Mouse (Mus musculus) erythroblast, embryonic 14.5 days (primary cell): Measurements from ENCODE around the gene Olfr1333. TPM values are rescaled to one million over a fixed set of nuclear protein-coding genes. Genes with fewer than 3 reads are reported as not detected.
"Not testable (repeated sequence)": the region's sequence is repeated elsewhere in the genome, so short reads cannot be mapped to it uniquely, and the experiment has no call there.

Experiments used
- H3K27me3 ChIP-seq: 2 replicates; pipeline ENCODE4 v1.6.1; 2012; ENCODE audit warnings: inconsistent platforms; ENCODE audit not compliant: control insufficient read depth
- H3K36me3 ChIP-seq: 2 replicates; pipeline ENCODE4 v1.6.1; 2012; ENCODE audit warnings: mild to moderate bottlenecking, inconsistent platforms; ENCODE audit not compliant: control insufficient read depth
- H3K4me1 ChIP-seq: 2 replicates; pipeline ENCODE4 v1.6.1; 2012; ENCODE audit warnings: inconsistent platforms; ENCODE audit not compliant: control insufficient read depth
- H3K4me3 ChIP-seq: replicated peaks from 2 replicates; pipeline ENCODE3; 2012; ENCODE audit warnings: moderate library complexity, mild to moderate bottlenecking, inconsistent platforms
- H3K9me3 ChIP-seq: 2 replicates; pipeline ENCODE4 v1.6.1; 2012; ENCODE audit warnings: low read length, inconsistent platforms, mixed read lengths; ENCODE audit not compliant: control insufficient read depth
- GATA1 ChIP-seq: IDR thresholded peaks from 2 replicates; pipeline ENCODE4 v1.6.1; 2012; ENCODE audit warnings: low read length, inconsistent platforms, mixed read lengths
- TAL1 ChIP-seq: IDR thresholded peaks from 3 replicates; pipeline ENCODE4 v1.6.1; 2012; ENCODE audit warnings: low read length, inconsistent platforms, mixed read lengths
- polyA plus RNA-seq: library from polyadenylated mRNA; stranded (reverse); fragments of >175 nt; gene quantifications from 2 replicates; pipeline ENCODE4 v1.2.3, GENCODE M21; 2012

The Olfr1333 gene
- polyA plus RNA-seq, result not detected in 2 replicates

GRCm38 (mm10) chr4:118836179-118836578 lies at the start of gene Olfr1333:
Olfr1333 (minus strand) TSS chr4:118836279.
- Histone ChIP-seq H3K36me3 (no peaks in the 10 kb centered on the region), H3K27me3 (no peaks in the 10 kb centered on the region), H3K4me3 (no peak within 1 kb of the TSS), H3K9me3 (no peaks in the 10 kb centered on the region), H3K4me1 (no peaks in the 10 kb centered on the region)
- TF ChIP-seq TAL1 (no peak), GATA1 (no peak)

GRCm38 (mm10) chr4:118867566-118867965 lies 31.5 kb upstream of the Olfr1333 start:
- Histone ChIP-seq H3K9me3 (no peaks in the 10 kb centered on the region), H3K4me3 (no peak overlapping the region), H3K4me1 (no peaks in the 10 kb centered on the region), H3K27me3 (no peaks in the 10 kb centered on the region), H3K36me3 (no peaks in the 10 kb centered on the region)
- TF ChIP-seq GATA1, result no peak
- TF ChIP-seq TAL1, result no peak

- no peak for TF ChIP-seq TAL1
- no peak for TF ChIP-seq GATA1
- H3K36me3 ChIP-seq, result no peaks in the 10 kb centered on the region
- H3K27me3 ChIP-seq, result no peaks in the 10 kb centered on the region
- no peaks in the 10 kb centered on the region for H3K9me3 ChIP-seq
- H3K4me3 ChIP-seq, result no peak within 1 kb of the TSS
- H3K4me1 ChIP-seq, result no peaks in the 10 kb centered on the region
Measured at GRCm38 (mm10) chr4:118864349-118864748, 28.3 kb upstream of the Olfr1333 start, which contains the start of gene Olfr1331. Olfr1331 (plus strand) TSS chr4:118864649.

GRCm38 (mm10) chr4:118862704-118863103 lies 26.6 kb upstream of the Olfr1333 start:
- Histone ChIP-seq H3K4me3 (no peak overlapping the region), H3K9me3 (no peaks in the 10 kb centered on the region), H3K27me3 (no peaks in the 10 kb centered on the region), H3K36me3 (no peaks in the 10 kb centered on the region), H3K4me1 (no peaks in the 10 kb centered on the region)
- TF ChIP-seq TAL1, result no peak
- no peak for TF ChIP-seq GATA1

GRCm38 (mm10) chr4:118861791-118862190 lies 25.7 kb upstream of the Olfr1333 start:
- no peaks in the 10 kb centered on the region for H3K27me3 ChIP-seq

GRCm38 (mm10) chr4:118818921-118819320 lies 17.2 kb downstream of the Olfr1333 start:
- Histone ChIP-seq H3K4me1 (no peaks in the 10 kb centered on the region), H3K4me3 (no peak overlapping the region), H3K36me3 (no peaks in the 10 kb centered on the region), H3K9me3 (no peaks in the 10 kb centered on the region), H3K27me3 (no peaks in the 10 kb centered on the region)
- TF ChIP-seq TAL1, result no peak
- no peak for TF ChIP-seq GATA1

More at GRCm38 (mm10) chr4:118861791-118862190, 25.7 kb upstream of the Olfr1333 start:
- Histone ChIP-seq H3K4me1 (no peaks in the 10 kb centered on the region), H3K36me3 (no peaks in the 10 kb centered on the region), H3K9me3 (no peaks in the 10 kb centered on the region), H3K4me3 (no peak overlapping the region)
- no peak for TF ChIP-seq TAL1
- no peak for TF ChIP-seq GATA1

GRCm38 (mm10) chr4:118809844-118810243 lies 26.2 kb downstream of the Olfr1333 start, which contains the start of gene Olfr1335:
Olfr1335 (minus strand) TSS chr4:118809944.
- H3K9me3 ChIP-seq, result no peaks in the 10 kb centered on the region
- H3K27me3 ChIP-seq, result no peaks in the 10 kb centered on the region
- H3K4me1 ChIP-seq, result no peaks in the 10 kb centered on the region
- H3K36me3 ChIP-seq, result no peaks in the 10 kb centered on the region
- no peak for TF ChIP-seq GATA1
- no peak for TF ChIP-seq TAL1
- no peak within 1 kb of the TSS for H3K4me3 ChIP-seq

GRCm38 (mm10) chr4:118792796-118793195 lies 43.3 kb downstream of the Olfr1333 start:
- H3K36me3 ChIP-seq, H3K9me3 ChIP-seq, H3K4me1 ChIP-seq, H3K27me3 ChIP-seq, H3K4me3 ChIP-seq: not testable (repeated sequence)

- no peak for TF ChIP-seq TAL1
- no peak for TF ChIP-seq GATA1
- H3K36me3 ChIP-seq, result no peaks in the 10 kb centered on the region
- no peaks in the 10 kb centered on the region for H3K9me3 ChIP-seq
- no peaks in the 10 kb centered on the region for H3K27me3 ChIP-seq
- H3K4me1 ChIP-seq, result no peaks in the 10 kb centered on the region
- H3K4me3 ChIP-seq, result no peak within 1 kb of the TSS
Measured at GRCm38 (mm10) chr4:118782486-118782885, 53.6 kb downstream of the Olfr1333 start, which contains the start of gene Olfr1337. Olfr1337 (minus strand) TSS chr4:118782586.

Other genes starting within 250 kb of the Olfr1333 start
- 0.17 and 0.32 TPM in 2 replicates for gene Cfap57, start 215.5 kb downstream of the Olfr1333 start, polyA plus RNA-seq
- 0.83 and 1.8 TPM in 2 replicates for gene Ebna1bp2, start 215.5 kb downstream of the Olfr1333 start, polyA plus RNA-seq
- gene Olfr62, start 177.3 kb downstream of the Olfr1333 start, polyA plus RNA-seq, result not detected in 2 replicates
- gene Olfr1342, start 143.5 kb downstream of the Olfr1333 start, polyA plus RNA-seq, result not detected in 2 replicates
- not detected in 2 replicates for gene Olfr1341, start 132.8 kb downstream of the Olfr1333 start, polyA plus RNA-seq
- not detected in 2 replicates for gene Olfr1340, start 116.1 kb downstream of the Olfr1333 start, polyA plus RNA-seq
- not detected in 2 replicates for gene Olfr1339, start 104.1 kb downstream of the Olfr1333 start, polyA plus RNA-seq
- gene Olfr1338, start 77.5 kb downstream of the Olfr1333 start, polyA plus RNA-seq, result not detected in 2 replicates
- not detected in 2 replicates for gene Olfr1337, start 53.7 kb downstream of the Olfr1333 start, polyA plus RNA-seq
- not detected in 2 replicates for gene Olfr1335, start 26.3 kb downstream of the Olfr1333 start, polyA plus RNA-seq
- not detected in 2 replicates for gene Olfr1331, start 28.4 kb upstream of the Olfr1333 start, polyA plus RNA-seq
- not detected in 2 replicates for gene Olfr1330, start 52.3 kb upstream of the Olfr1333 start, polyA plus RNA-seq
- gene Olfr1329, start 81.2 kb upstream of the Olfr1333 start, polyA plus RNA-seq, result not detected in 2 replicates
- gene Olfr1328, start 102.3 kb upstream of the Olfr1333 start, polyA plus RNA-seq, result 0.02 TPM in 1 of 2 replicates, not detected in the other
- not detected in 2 replicates for gene Lao1, start 125.3 kb upstream of the Olfr1333 start, polyA plus RNA-seq